8 mouse cellular contexts compared by ENCODE assay signal in the genomic region with DNA sequence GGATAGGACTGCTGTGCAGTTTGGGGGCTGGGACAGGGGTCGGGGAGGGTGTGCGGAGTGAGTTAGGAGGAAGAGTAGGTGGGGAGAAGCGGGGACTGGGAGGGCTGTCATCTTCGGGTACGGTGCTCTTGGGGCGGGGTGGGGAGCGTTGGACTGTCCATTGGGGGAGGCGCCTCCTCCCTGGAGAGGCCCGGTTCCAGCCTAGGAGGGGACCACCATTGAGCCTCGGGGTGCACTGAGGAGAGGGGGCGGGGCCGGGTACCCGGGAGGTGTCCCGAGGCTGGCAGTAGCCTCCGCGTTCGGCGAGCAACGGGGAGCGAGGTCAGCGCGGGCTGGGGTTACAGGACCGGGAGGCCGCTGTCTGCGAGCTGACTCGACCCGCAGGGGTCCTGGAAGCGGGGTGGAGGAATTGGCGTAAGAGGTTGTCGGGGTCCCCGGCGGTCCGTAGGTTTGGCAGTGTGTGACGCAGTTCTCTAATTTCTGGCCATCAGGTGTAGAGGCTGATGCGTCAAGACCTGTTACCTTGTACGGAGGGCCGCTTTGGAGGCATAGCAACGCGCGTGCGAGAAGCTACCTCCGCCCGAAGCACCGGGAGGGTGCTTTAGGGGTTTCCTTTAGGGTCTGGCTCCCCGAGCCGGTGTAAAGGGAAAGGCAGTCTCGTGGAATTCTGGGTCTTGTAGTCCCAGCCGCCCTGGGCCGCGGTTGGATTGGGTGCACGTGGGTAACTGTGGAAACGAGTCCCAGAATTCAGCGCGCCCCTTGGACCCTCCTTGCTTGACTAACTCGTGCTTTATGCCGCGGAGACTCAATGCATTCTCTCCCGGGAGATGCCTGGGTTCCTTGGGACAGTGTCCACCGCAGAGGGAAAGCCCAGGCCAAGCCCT. TPM values are rescaled to one million over a fixed set of nuclear protein-coding genes. Genes with fewer than 3 reads are reported as not detected.
A peak's percentile ranks its signal among the peaks of the same experiment; 100 is the strongest.
DNase-seq lines count a peak whose midpoint lies in the region; ATAC-seq and TF ChIP-seq lines count a peak whose summit lies in the region.

No protein-coding gene starts in this region.

- H3K4me2 ChIP-seq in hindbrain, embryonic 11.5 days (replicated peaks; ENCODE audit: low read depth, low read length): peak overlapping the region; percentile 90

- no peaks in the 10 kb centered on the region for H3K27me3 ChIP-seq in G1E (ENCODE audit: insufficient read depth, low read length)
- H3K27me3 ChIP-seq in hindbrain, embryonic 11.5 days (ENCODE audit: control insufficient read depth, insufficient read depth, low read length): no peaks in the 10 kb centered on the region

- H3K9me3 ChIP-seq in G1E (replicated peaks): no peaks in the 10 kb centered on the region
- H3K9me3 ChIP-seq in hindbrain, embryonic 11.5 days (ENCODE audit: control insufficient read depth, low read length): no peaks in the 10 kb centered on the region

- peaks cover 30% of the 10 kb centered on the region for H3K4me1 ChIP-seq in G1E (ENCODE audit: insufficient read depth, low read depth, low read length)
- H3K4me1 ChIP-seq in hindbrain, embryonic 11.5 days (replicated peaks; ENCODE audit: control insufficient read depth, insufficient read depth, low read length): no peaks in the 10 kb centered on the region; the same call in 1 of the 2 replicates

- ATAC-seq in G1E (ENCODE audit: extremely low read depth, insufficient number of reproducible peaks, low FRiP score, poor library complexity, severe bottlenecking): peak; percentile 69
- ATAC-seq in frontal cortex, adult (ENCODE audit: low TSS enrichment): peak; percentile 75
- ATAC-seq in hindbrain, embryonic 11.5 days (ENCODE audit: low FRiP score): peak; percentile 62

- peak overlapping the region; percentile 97 for H3K27ac ChIP-seq in hindbrain, embryonic 11.5 days (ENCODE audit: low read depth, low read length)

- peak overlapping the region; percentile 93 for H3K4me3 ChIP-seq in G1E (ENCODE audit: low read depth, low read length)
- H3K4me3 ChIP-seq in hindbrain, embryonic 11.5 days (ENCODE audit: low read depth, low read length): peak overlapping the region; percentile 94

- no peak for TF ChIP-seq CTCF in G1E (IDR thresholded peaks at IDR 0.05; ENCODE audit: low read depth, low read length)

- DNase-seq in G1E (ENCODE audit: low spot score): peak; percentile 74
- DNase-seq in cerebellum, adult 11-12 months: peak; percentile 88
- DNase-seq in hindbrain, embryonic 11.5 days (ENCODE audit: low spot score): peak; percentile 93
- DNase-seq in layer of hippocampus, postnatal 10 days (ENCODE audit: low spot score in 2 of 2): peak; percentile 87 to 89
- peak; percentile 93 for DNase-seq in lung, postnatal 10 days
- peak; percentile 84 for DNase-seq in ovary, postnatal 36 days (ENCODE audit: low spot score)
- peak; percentile 87 for DNase-seq in thymus, postnatal 25 days

- H3K36me3 ChIP-seq in G1E (replicated peaks): peaks cover 8% of the 10 kb centered on the region
- H3K36me3 ChIP-seq in hindbrain, embryonic 11.5 days (ENCODE audit: control insufficient read depth, insufficient read depth, low read length): no peaks in the 10 kb centered on the region

- H3K9ac ChIP-seq in hindbrain, embryonic 11.5 days (ENCODE audit: low read depth, low read length): peak overlapping the region; percentile 84

- WGBS in hindbrain, embryonic 11.5 days: under 1% methylated on average over 59 of the region's 59 CpGs

RNA-seq across cellular contexts. Expression of gene Dcun1d4, which starts 11.3 kb away (rescaled TPM):
- total RNA-seq in G1E (2014; fragmentation: Nextera tagmentation) (25.4 and 36.0 TPM in 2 replicates), G1E (2017) (23.6 and 29.9 TPM in 2 replicates)
- 15.6 and 17.6 TPM in 2 replicates for polyA plus RNA-seq in G1E (2012)
- 73.0 and 80.4 TPM in 2 replicates for polyA plus RNA-seq in hindbrain, embryonic 11.5 days (2014; fragmentation: Nextera tagmentation; extraction: Ambion mirVana)
- total RNA-seq in layer of hippocampus, postnatal 10 days (2021): 100 to 1,000 TPM; 103 to 104 TPM

Comparison
In these comparisons a context has a peak if more than half of its experiments do, and no peak if none do; other contexts are left out.
1. Peak in every context shown above with its lines: DNase-seq, ATAC-seq, H3K4me3 ChIP-seq and H3K27ac ChIP-seq.